Mouse (Mus musculus) MEL (cell line): Measurements from ENCODE around the gene Ccser1. TPM values are rescaled to one million over a fixed set of nuclear protein-coding genes. Genes with fewer than 3 reads are reported as not detected.

ENCODE experiments used
- DNase-seq: peaks from one replicate; pipeline ENCODE4 v3.0.0; 2011; ENCODE audit warnings: low read depth, low spot score
- H3K27ac ChIP-seq: 2 replicates; pipeline ENCODE4 v1.5.1; 2012; ENCODE audit warnings: low read depth, mild to moderate bottlenecking, control low read depth, low read length, moderate library complexity; ENCODE audit not compliant: control insufficient read depth
- H3K27me3 ChIP-seq, 2 experiments: fragments of 150-350 bp in 1 of 2; sonication (generic) in 1 of 2; 2 replicates each; pipeline ENCODE4 v1.6.1; 2012; ENCODE audit warnings: low read length in 2 of 2, mild to moderate bottlenecking in 2 of 2, improper control_type of control experiment in 1 of 2, moderate library complexity in 1 of 2; ENCODE audit not compliant: insufficient read depth in 2 of 2, control insufficient read depth in 1 of 2
- H3K36me3 ChIP-seq, 2 experiments: 2 replicates each; pipeline ENCODE4 v1.6.1; 2012 to 2014; ENCODE audit warnings: low read length in 2 of 2, improper control_type of control experiment in 1 of 2, inconsistent platforms in 1 of 2, mild to moderate bottlenecking in 1 of 2; ENCODE audit not compliant: insufficient read depth in 2 of 2, control insufficient read depth in 1 of 2
- H3K4me1 ChIP-seq, 2 experiments: fragments of 150-350 bp in 1 of 2; sonication (generic) in 1 of 2; 2 replicates each; pipeline ENCODE4 v1.6.1; 2012; ENCODE audit warnings: low read length in 2 of 2, improper control_type of control experiment in 1 of 2, mild to moderate bottlenecking in 1 of 2; ENCODE audit not compliant: insufficient read depth in 2 of 2, control insufficient read depth in 1 of 2
- H3K4me3 ChIP-seq, 2 experiments: fragments of 150-350 bp in 1 of 2; sonication (generic) in 1 of 2; 2 replicates each; pipeline ENCODE4 v1.5.1; 2012; ENCODE audit warnings: low read depth in 2 of 2, low read length in 2 of 2, mild to moderate bottlenecking in 2 of 2, moderate library complexity in 2 of 2, control low read depth in 1 of 2, improper control_type of control experiment in 1 of 2; ENCODE audit not compliant: control insufficient read depth in 1 of 2, insufficient read depth in 1 of 2
- H3K79me2 ChIP-seq: 2 replicates; pipeline ENCODE4 v1.6.1; 2012; ENCODE audit warnings: mild to moderate bottlenecking, low read length, moderate library complexity; ENCODE audit not compliant: control insufficient read depth, poor library complexity, insufficient read depth
- H3K9ac ChIP-seq: 2 replicates; pipeline ENCODE4 v1.6.1; 2012; ENCODE audit warnings: low read depth, mild to moderate bottlenecking, control low read depth, low read length, moderate library complexity; ENCODE audit not compliant: control insufficient read depth, poor library complexity, severe bottlenecking
- H3K9me3 ChIP-seq: fragments of 150-350 bp; sonication (generic); replicated peaks from 2 replicates; pipeline ENCODE4 v1.6.1; 2012; ENCODE audit warnings: mild to moderate bottlenecking, low read length, improper control_type of control experiment, moderate library complexity; ENCODE audit not compliant: insufficient read depth
- CHD1 ChIP-seq: IDR thresholded peaks from 2 replicates; pipeline ENCODE4 v1.6.1; 2012; ENCODE audit warnings: low read depth, mild to moderate bottlenecking, inconsistent platforms, low read length, improper control_type of control experiment
- CHD2 ChIP-seq: IDR thresholded peaks from 2 replicates; pipeline ENCODE4 v1.6.1; 2011; ENCODE audit warnings: low read length, improper control_type of control experiment
- CTCF ChIP-seq, 3 experiments: IDR thresholded peaks in 2 of 3; conservative IDR thresholded peaks in 1 of 3; 2 replicates each; pipeline ENCODE4 v1.5.1; 2011 to 2012; ENCODE audit warnings: low read length in 3 of 3, low read depth in 2 of 3, mild to moderate bottlenecking in 2 of 3, improper control_type of control experiment in 1 of 3, inconsistent platforms in 1 of 3, mixed read lengths in 1 of 3, moderate library complexity in 1 of 3; ENCODE audit not compliant: control insufficient read depth in 1 of 3, insufficient read depth in 1 of 3, poor library complexity in 1 of 3, severe bottlenecking in 1 of 3
- E2F4 ChIP-seq: IDR thresholded peaks from 2 replicates; pipeline ENCODE4 v1.6.1; 2011; ENCODE audit warnings: low read depth, low read length, improper control_type of control experiment, borderline replicate concordance
- EP300 ChIP-seq, 2 experiments: IDR thresholded peaks; 2 replicates each; pipeline ENCODE4 v1.6.1; 2011; ENCODE audit warnings: improper control_type of control experiment in 2 of 2, low read length in 2 of 2, low read depth in 1 of 2, mild to moderate bottlenecking in 1 of 2
- MYC ChIP-seq: IDR thresholded peaks from 2 replicates; pipeline ENCODE4 v1.6.1; 2011; ENCODE audit warnings: low read depth, mild to moderate bottlenecking, low read length, improper control_type of control experiment, moderate library complexity
- NRF1 ChIP-seq: IDR thresholded peaks from 2 replicates; pipeline ENCODE4 v1.6.1; 2014; ENCODE audit warnings: low read depth, mild to moderate bottlenecking, inconsistent platforms, low read length, improper control_type of control experiment, moderate library complexity; ENCODE audit not compliant: poor library complexity, insufficient read depth, severe bottlenecking
- POLR2A ChIP-seq, 2 experiments: IDR thresholded peaks; 2 replicates each; pipeline ENCODE4 v1.6.1; 2011 to 2012; ENCODE audit warnings: low read length in 2 of 2, mild to moderate bottlenecking in 2 of 2, control low read depth in 1 of 2, improper control_type of control experiment in 1 of 2, low read depth in 1 of 2, moderate library complexity in 1 of 2; ENCODE audit not compliant: control insufficient read depth in 1 of 2, insufficient read depth in 1 of 2, poor library complexity in 1 of 2
- RAD21 ChIP-seq: IDR thresholded peaks from 2 replicates; pipeline ENCODE4 v1.6.1; 2011; ENCODE audit warnings: mild to moderate bottlenecking, low read depth, low read length, improper control_type of control experiment
- TAL1 ChIP-seq: IDR thresholded peaks from 2 replicates; pipeline ENCODE4 v1.6.1; 2012; ENCODE audit warnings: mild to moderate bottlenecking, inconsistent platforms, low read length, moderate library complexity, mixed read lengths
- TBP ChIP-seq: IDR thresholded peaks from 2 replicates; pipeline ENCODE4 v1.8.0; 2011; ENCODE audit warnings: low read depth, low read length, improper control_type of control experiment
- TCF12 ChIP-seq: IDR thresholded peaks from 2 replicates; pipeline ENCODE4 v1.6.1; 2014; ENCODE audit warnings: low read depth, mild to moderate bottlenecking, inconsistent platforms, low read length, improper control_type of control experiment, moderate library complexity
- USF1 ChIP-seq: IDR thresholded peaks from 2 replicates; pipeline ENCODE4 v1.6.1; 2014; ENCODE audit warnings: low read depth, mild to moderate bottlenecking, inconsistent platforms, low read length, improper control_type of control experiment, moderate library complexity
- ZC3H11A ChIP-seq: IDR thresholded peaks from 2 replicates; pipeline ENCODE4 v1.6.1; 2012; ENCODE audit warnings: low read depth, mild to moderate bottlenecking, inconsistent platforms, low read length, improper control_type of control experiment
- polyA plus RNA-seq, 2 experiments: library from polyadenylated mRNA; stranded (reverse) in 1 of 2; unstranded in 1 of 2; fragments of >175 nt in 1 of 2; fragments of >200 nt in 1 of 2; gene quantifications; 2 replicates each; pipeline versions ENCODE4 v1.2.1 to v1.2.4; 2012; ENCODE audit warnings: low replicate concordance in 2 of 2, low read depth in 1 of 2; ENCODE audit not compliant: insufficient read length in 2 of 2, insufficient read depth in 1 of 2, missing spikeins in 1 of 2
- total RNA-seq: library from RNA; depleted of rRNA; stranded (reverse); fragments of 300-350 nt; gene quantifications from 2 replicates; pipeline ENCODE4 v1.2.3, GENCODE M21; 2012

Gene Ccser1
- total and polyA plus RNA-seq, 3 experiments: not detected

GRCm38 (mm10) chr6:61912896-61913295 is 732.8 kb downstream of the Ccser1 start:
- H3K27me3 ChIP-seq: no peaks in the 10 kb centered on the region
- H3K79me2 ChIP-seq: no peaks in the 10 kb centered on the region
- H3K4me1 ChIP-seq: no peaks in the 10 kb centered on the region
- DNase-seq: no peak
- H3K36me3 ChIP-seq: no peaks in the 10 kb centered on the region
- TF ChIP-seq RAD21: no peak
- H3K9me3 ChIP-seq: no peaks in the 10 kb centered on the region
- H3K4me3 ChIP-seq: no peak overlapping the region
- no peak overlapping the region for H3K27ac ChIP-seq
- H3K9ac ChIP-seq: no peak overlapping the region

GRCm38 (mm10) chr6:61931622-61932021 is 751.5 kb downstream of the Ccser1 start:
- DNase-seq: no peak
- Histone ChIP-seq H3K9me3 (no peaks in the 10 kb centered on the region), H3K4me3 (no peak overlapping the region), H3K36me3 (no peaks in the 10 kb centered on the region), H3K79me2 (no peaks in the 10 kb centered on the region), H3K27ac (no peak overlapping the region), H3K4me1 (no peaks in the 10 kb centered on the region), H3K9ac (no peak overlapping the region), H3K27me3 (no peaks in the 10 kb centered on the region)
- TF ChIP-seq POLR2A (IDR thresholded peaks at IDR 0.05; ENCODE audit: control insufficient read depth in 1 of 2, insufficient read depth in 1 of 2, low read depth in 1 of 2, low read length in 2 of 2, poor library complexity in 1 of 2): no peak
- no peak for TF ChIP-seq ZC3H11A
- TF ChIP-seq TBP: no peak
- no peak for TF ChIP-seq EP300 (IDR thresholded peaks at IDR 0.05; ENCODE audit: low read depth in 1 of 2, low read length in 2 of 2)
- TF ChIP-seq TAL1: no peak

DNA sequence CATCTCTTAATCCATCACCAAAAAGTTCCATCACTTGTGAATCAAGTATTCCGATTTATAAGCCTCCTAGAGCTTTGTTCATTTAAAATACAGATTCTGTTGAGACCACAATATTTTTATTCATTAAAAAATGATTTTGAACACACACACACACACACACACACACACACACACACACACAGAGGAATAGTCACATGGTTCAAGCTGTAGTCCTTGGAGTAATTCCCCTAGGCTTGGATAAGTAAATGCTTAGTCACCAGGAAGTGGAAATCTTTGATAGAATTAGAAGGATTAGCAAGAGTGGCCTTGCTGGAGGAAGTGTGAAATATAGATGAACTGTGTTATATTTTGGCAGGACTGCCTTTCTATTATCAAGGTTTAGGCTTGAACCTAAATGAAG is 756.5 kb downstream of the Ccser1 start:
- H3K27ac ChIP-seq: no peak overlapping the region
- no peaks in the 10 kb centered on the region for H3K4me1 ChIP-seq
- TF ChIP-seq TCF12 (no peak), USF1 (no peak), MYC (no peak)
- no peaks in the 10 kb centered on the region for H3K79me2 ChIP-seq
- H3K27me3 ChIP-seq: no peaks in the 10 kb centered on the region
- H3K36me3 ChIP-seq: no peaks in the 10 kb centered on the region
- DNase-seq: no peak
- H3K9ac ChIP-seq: no peak overlapping the region
- no peaks in the 10 kb centered on the region for H3K9me3 ChIP-seq
- no peak overlapping the region for H3K4me3 ChIP-seq

- no peaks in the 10 kb centered on the region for H3K4me1 ChIP-seq
- no peak overlapping the region for H3K9ac ChIP-seq
- no peaks in the 10 kb centered on the region for H3K36me3 ChIP-seq
- H3K27ac ChIP-seq: no peak overlapping the region
- no peaks in the 10 kb centered on the region for H3K27me3 ChIP-seq
- H3K9me3 ChIP-seq: no peaks in the 10 kb centered on the region
- H3K79me2 ChIP-seq: no peaks in the 10 kb centered on the region
- no peak for DNase-seq
- TF ChIP-seq CHD2 (no peak), CHD1 (no peak), CTCF (IDR thresholded peaks at IDR 0.05 in 2 of 3, conservative IDR thresholded peaks at IDR 0.05 in 1 of 3; ENCODE audit: control insufficient read depth in 1 of 3, insufficient read depth in 1 of 3, low read depth in 2 of 3, low read length in 3 of 3, poor library complexity in 1 of 3, severe bottlenecking in 1 of 3) (no peak), E2F4 (no peak), NRF1 (no peak)
- TF ChIP-seq, all 39 proteins: peak for 0
- no peak overlapping the region for H3K4me3 ChIP-seq
Observed at GRCm38 (mm10) chr6:61939236-61939635, 759.1 kb downstream of the Ccser1 start.
